Mouse (Mus musculus): ENCODE data around the gene Tmem116.
A peak's percentile ranks its signal among the peaks of the same experiment; 100 is the strongest.

Tmem116 gene

DNA sequence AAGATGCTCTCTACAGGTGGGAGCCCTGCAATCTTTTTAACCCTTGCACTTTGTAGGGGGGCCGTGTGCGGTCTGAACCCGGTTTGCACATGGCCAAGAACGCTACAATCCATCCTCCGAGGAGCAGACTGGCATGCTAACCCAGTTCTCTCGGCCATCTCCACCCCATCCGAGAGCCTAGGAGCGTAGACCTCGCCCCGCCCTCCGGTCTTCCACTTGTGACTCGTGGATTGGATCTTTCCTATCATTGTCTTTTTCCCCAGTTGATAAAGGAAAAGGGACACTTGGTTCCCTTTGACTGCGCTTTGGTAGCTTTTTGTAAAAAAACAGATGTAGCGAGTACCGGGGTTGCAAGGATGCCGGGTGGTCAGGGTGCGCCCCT is at the start of gene Tmem116:
Tmem116 (plus strand) TSS at position 250 of the 382 bp plus-strand sequence.
- no peak for DNase-seq (ENCODE audit: low spot score in 2 of 2)

DNA sequence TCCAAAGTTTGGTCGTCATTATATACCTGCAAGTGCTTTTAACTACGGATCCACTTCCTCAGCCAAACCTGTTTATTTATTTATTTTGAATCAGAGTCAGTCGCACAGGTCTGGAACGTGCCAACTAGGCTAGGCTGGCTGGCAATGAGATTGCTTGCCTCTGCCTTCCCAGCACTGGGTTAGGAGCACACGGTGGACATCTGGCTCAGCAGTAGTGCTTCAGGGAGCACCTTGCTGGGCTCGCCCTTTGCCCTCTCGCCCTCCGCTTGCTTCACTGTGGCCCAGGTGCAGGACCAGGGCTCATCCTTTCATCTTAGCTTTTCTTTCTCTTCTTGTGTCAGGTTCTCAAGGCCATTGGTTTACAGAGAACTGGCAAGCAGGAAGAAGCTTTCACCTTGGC is 43.8 kb upstream of the Tmem116 start:
- DNase-seq (ENCODE audit: low spot score in 2 of 2): no peak

DNA sequence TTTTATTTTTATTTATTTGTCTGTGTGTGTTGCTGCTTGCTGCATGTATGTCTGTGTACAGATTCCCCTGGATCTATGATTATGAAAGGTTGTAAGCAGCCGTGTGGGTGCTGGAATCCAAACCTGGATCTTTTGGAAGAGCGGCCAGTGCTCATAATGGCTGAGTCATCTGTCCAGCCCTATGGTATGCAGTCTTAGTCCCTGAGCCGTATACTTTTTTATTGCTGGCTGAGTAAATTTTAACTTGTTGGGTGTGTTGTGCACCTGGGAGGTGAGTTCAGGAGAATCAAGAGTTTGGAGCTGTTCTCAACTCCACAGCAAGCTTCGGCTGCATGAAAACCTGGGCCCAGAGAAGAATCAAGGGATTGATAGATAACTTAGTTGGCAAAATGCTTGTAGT is 40.7 kb upstream of the Tmem116 start:
- DNase-seq (ENCODE audit: low spot score in 2 of 2): no peak

DNA sequence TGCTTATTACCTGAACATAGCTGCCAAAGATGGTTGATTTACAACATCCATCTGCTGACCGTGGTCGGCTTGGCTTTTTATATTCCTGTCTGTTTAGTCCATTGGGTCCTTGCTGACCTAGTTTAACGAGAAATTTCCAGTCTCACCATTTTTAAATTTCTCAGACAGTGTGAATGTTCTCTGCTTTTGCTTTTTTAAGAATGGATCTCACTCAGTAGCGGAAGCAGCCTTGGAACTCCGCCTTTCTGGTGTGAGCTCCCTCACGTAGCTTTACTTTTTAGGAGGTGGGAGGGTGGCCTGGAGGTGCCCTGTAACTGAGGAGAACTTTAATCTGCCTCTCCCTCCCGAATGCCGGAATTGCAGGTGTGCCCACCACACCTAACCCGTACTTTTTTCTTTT is 31.0 kb upstream of the Tmem116 start:
- no peak for DNase-seq (ENCODE audit: low spot score in 2 of 2)

DNA sequence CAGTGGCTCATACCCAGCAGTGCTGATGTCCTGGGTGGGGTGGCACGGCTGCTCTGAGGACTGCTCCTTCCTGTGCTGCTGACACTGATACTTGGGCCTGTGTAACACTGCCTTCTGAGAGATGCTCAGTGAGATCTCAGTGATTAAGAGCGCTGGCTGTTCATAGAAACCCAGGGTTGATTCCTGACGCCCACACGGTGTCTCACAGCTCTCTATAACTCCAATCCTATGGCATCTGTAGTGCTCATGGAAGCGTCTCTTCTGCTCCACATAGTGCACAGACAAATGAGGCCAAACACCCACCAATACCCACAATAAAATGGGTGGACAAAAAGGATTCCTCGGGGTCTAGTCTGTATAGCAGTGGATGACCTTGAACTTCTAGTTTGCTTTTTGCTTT is 28.9 kb upstream of the Tmem116 start:
- no peak for DNase-seq (ENCODE audit: low spot score in 2 of 2)

DNA sequence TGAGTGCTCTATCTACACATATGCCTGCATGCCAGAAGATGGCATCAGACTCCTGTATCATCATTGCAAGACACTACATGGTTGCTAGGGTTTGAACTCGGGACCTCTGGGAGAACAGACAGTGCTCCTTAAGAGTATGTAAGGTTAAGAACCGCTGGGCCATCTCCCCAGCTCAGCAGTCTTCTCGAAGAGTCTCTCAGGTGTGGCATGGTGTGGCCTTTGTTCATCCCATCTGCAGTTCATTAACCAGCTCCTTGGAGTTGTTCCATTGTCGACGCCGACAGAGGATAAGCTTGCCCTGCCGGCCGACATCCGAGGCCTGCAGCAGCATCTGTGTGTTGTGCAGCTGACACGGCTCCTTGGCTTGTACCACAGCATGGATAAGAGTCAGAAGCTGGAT is 28.4 kb upstream of the Tmem116 start:
- no peak for DNase-seq (ENCODE audit: low spot score in 2 of 2)

DNA sequence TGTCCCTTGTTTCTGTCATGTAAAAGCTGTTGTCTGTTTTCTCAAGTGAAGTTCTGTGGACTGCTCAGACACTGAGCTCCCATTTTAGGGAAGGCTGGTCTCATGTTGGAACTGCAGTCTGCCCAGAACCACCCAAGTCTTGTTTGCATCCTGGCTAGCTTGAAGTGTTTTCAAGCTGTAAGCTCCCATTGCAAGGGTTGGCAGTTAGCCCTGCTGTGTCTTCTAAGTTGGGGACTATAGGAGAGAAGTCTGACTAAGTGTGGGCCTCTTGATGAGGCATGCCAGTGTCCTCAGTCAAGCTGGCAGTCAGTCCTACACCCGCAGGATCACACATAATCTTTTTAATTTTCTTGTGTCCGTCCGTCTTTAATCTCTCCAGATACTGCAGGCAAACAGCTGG is 22.7 kb upstream of the Tmem116 start:
- DNase-seq (ENCODE audit: low spot score in 2 of 2): no peak

DNA sequence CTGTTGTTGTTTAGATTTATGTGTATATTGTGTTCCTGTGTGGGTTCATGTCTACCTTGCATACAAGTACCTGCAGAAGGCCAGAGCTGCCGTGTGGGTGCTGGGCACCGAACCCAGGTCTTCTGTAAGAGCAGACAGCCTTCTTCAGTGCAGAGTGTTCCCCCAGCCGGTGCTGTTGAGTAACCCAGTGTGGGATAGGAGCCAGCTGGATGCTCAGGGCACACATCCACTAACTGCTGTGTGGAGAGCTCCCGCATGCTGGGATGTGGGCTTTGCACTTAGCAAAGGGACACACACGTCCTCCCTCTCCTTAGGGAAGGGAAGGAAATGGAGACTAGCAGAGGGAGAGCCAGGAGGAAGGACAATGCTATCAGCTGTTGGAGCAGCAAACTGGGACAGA is 13.6 kb upstream of the Tmem116 start:
- no peak for DNase-seq (ENCODE audit: low spot score in 2 of 2)

DNA sequence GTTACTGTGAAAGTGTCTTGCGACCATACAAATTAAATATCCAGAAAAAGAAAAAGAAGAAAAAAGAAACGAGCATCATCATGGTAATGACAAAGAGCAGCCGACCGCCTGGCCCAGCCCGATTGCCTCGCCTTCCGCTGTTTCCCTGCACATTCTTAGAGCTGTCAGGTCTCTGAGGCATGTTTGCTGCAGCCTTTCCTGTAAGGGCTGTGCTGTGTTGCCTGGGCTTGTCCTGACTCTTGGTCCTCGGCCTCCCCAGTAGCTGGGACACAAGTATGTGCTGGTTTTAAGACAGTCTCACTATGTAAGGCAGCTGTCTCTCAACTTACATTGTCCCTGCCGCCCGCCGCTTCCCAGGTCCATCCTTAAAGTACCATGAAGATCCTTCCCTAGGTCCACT is 12.9 kb upstream of the Tmem116 start:
- DNase-seq (ENCODE audit: low spot score in 2 of 2): no peak

DNA sequence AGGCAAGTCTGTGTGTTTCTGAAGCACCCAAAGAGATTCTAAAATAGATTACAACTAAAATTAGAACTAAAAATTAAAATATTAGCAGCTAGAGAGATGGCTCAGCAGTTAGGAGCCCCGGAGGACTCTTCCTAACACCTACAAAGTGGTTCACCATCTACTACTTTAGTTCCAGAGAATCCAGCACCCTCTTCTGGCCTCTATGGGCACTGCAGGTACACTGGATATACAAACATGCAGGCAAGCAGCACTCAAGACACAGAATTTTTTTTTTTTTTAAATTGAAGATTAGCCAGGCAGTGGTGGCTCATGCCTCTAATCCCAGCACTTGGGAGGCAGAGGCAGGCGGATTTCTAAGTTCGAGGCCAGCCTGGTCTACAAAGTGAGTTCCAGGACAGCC is 8.1 kb upstream of the Tmem116 start:
- DNase-seq (ENCODE audit: low spot score in 2 of 2): peak in 1 of 2 experiments; percentile 52

DNA sequence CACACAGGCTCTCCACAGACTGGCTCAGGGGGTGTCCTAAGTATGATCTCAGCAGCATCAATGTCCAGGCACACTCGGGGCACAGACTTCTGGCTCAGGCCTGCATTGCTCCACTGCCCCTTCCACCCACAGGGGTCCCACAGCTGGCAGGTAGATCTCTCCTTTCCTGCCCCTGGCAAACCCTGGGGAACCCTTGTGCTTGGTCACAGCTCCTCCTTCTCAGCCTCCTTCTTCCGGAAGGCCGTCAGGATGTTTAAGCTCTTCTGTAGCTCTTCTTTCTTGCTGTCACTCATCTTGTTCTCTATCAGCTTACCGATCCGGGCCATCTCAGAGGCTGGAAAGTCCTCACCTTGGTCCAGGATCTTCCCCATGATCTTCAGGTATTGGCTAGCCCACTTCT is 6.8 kb upstream of the Tmem116 start:
- no peak for DNase-seq (ENCODE audit: low spot score in 2 of 2)

DNA sequence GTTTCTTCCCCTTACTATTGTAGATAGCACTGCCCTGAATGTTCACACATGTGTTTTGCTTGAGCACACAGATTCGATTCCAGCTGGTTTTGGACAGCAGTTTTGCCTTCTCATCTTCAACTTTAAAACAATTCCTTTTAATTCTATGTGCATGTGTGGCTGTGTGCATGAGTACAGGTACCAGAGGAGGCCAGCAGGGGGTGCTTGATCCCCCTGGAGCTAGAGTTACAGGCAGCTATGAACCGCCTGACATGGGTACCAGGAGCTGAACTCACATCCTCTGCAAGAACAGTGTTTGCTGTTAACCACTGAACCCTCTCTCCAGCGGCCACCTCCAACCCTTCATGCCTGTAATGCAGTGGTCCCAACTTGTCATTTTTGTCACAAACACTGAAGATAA is 3.2 kb upstream of the Tmem116 start:
- DNase-seq (ENCODE audit: low spot score in 2 of 2): no peak

DNA sequence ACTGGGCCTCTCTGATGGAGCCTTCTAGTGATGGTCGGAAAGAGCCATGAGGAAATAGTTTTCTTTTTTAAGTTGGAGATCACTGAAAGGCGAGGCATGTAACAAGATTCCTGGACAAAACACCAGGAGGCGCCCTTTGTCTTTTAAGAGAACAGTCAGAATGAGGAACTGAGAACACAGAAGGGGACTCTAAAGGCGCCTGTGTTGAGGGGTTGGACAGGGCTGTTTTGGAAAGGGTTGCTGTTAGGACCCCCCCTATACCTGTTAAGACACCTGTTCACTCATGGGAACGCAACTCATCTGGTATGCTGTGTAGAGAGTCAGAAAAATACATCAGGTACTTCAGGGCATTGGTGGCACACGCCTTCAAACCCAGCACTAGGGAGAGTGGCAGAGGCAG is 1.7 kb upstream of the Tmem116 start:
- no peak for DNase-seq (ENCODE audit: low spot score in 2 of 2)

DNA sequence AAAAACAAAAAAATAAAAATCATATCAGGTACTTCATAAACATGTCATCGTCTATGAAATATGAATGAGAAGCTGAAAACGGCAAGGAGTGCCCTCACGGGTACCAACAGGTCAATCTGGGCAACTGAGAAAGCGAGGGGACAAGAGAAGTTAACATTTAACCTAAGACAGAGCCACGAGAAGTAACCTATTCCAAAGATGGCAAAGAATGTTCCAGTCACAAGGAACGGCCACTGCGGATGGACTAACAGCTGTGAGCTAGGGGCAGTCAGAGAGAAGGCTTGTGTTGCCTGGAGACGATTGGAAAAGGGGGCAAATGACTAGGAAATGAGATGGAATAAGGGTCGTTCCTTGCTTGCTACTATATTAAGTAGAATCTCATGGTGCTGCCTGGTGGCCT is 1.2 kb upstream of the Tmem116 start:
- DNase-seq (ENCODE audit: low spot score in 2 of 2): no peak

DNA sequence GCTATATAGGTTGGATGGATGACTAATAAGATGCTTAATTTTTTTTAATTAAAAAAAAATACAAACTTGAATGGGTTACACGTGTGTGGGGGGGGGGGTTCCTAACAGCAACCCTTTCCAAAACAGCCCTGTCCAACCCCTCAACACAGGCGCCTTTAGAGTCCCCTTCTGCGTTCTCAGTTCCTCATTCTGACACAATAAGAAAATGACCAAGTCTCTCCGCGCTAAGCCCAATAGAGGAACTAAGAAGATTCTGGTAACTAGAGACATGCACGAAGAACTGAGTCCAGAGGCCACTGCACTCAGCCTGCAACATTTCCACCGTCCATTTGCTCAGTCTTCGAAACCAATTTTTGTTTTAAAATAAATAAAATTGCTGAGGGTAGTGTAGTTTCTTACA is 490 bp upstream of the Tmem116 start:
- DNase-seq (ENCODE audit: low spot score in 2 of 2): no peak

DNA sequence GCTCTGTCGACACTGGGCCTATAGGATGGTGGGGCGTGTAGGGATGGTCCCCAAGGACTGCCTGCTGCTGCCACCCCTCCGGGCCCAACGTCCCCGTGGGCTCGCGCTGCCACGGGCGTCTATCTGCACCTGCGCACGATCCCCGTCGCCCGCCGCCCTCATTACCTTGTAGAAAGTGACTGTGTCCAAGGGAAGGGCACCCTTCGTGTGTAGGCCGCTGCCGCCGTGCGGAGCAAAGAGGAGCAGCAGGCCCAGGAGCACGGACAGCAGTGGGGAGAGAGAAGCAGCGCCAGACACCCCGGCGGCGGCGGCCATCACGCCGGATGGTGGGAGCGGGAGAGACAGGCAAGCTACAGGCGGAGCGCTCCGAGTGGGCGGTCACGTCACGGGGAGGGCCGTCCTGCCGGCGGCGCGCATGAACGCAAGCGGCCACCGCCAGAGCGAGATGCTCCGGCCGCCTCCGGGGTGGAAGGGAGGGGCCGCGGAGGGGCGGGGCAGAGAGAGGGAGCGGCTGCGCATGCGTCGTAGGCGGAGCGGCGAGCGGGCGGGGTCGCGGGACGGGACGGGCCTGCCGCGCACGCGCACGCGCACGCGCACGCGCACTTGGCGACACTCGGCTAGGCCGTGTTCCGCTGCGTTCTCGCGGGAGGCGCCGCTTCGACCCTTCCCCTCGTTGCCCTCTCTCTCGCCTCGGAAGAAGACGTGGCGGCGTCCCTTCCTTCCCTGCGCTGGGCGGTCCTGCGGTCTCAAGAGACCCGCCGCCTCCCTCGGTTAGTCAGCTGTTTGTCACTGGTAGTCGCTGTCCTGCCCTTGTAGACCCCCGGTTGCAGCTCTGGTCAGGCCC is 555 bp downstream of the Tmem116 start, which contains the start of gene Erp29:
Erp29 (minus strand) TSS at position 481 of the 844 bp plus-strand sequence.
- DNase-seq (ENCODE audit: low spot score in 2 of 2): peak; percentile 96 to 97

DNA sequence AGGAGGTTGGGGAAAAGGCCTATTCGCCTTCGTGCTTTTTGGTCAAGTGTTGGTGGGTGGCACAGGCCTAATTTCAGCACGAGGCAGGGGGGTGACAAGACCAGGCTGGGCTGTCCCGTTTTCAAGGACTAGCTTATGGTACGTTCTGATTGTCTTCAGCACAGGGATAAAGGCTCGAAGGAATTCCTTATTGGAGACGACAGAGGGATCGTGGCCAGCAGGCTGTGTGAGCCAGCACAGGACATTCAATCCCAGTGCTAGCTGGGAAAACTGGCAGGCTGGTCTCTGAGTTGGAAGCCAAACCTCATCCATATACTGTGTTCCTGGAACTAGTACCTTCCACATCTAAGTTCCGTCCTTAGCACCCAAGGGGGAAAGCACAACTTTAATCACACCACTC is 1.2 kb downstream of the Tmem116 start:
- DNase-seq (ENCODE audit: low spot score in 2 of 2): no peak

DNA sequence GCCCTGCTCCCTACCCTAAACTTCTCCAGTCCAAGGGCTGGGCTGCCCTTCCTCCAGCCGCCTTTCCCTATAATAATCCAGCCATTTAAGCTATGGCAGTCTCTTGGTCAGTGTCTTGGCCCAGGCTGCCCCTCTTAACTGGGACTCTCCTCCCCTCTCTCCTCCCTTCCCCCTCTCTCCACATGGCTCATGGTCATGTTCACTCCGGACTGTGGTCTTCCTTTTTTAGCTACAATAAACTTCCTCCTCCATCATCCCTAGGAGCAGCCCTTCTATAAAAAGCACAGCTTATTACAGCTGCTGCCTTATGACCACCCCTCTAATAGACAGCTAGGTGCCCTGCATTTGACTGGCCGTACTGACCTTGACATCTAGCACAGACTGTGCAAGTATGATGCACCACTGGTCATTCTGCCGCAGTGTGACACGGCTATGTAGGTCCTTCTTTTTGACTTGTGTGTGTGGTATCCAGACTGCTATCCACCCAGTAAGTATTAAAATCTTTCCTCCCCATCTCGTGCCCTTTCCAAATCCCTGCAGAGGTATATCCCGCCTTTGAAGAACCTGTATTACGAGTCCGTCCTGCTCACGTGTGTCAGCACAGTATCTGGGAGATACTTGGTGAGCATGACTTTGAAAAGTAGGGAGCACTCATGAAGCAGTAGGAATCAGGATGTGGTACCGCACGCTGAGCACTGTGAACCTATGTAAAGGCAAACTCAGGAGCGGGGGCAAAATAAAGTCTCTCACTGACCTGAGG is 2.2 kb downstream of the Tmem116 start:
- no peak for DNase-seq (ENCODE audit: low spot score in 2 of 2)

DNA sequence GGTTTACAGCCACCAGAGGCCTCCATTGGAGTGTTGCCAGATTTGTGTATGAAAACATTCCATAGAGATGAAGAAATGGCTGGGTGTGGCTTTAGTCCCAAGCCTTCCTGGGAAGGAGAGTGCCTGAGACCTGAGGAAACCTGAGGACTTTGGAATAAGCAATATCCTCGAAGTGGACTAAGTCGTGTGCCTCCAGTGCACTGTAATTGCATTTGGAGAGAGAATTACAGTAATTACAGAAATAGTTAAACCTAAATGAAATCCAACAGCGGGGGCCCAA is 2.8 kb downstream of the Tmem116 start:
- DNase-seq (ENCODE audit: low spot score in 2 of 2): no peak

DNA sequence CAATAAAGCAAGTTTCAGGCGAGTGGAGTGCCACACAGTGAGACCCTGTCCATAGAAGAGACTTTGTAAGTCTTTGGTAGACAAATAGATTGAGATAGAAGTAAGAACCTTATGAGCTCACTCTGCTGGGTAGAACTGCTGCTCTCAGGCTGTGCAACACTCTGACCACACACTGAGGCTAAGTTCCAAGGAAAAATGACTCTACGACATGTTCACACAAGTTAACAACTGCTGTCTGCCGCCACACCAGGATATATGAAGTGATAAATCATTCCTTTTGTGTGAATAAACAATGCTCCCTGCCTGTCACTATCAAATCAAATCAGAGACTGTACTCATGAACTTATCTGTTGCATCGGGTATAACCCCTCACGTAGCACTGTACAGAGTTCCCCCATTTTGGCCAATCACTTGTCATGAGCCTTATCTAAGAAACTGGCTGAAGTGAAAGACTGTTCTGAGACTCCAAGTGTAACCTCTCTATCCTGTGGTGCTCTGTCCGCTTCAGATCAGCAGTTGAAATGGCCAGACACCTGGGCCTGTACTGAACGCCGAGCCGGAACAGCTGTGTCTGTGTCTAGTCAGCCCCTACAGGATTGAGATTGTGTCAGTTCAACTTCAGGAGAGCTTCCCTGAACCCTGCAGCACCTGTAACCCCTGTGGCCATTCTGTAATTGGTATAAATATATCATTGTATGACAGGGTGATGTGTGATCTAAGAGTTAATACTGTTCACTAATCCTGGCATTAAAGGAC is 4.0 kb downstream of the Tmem116 start:
- no peak for DNase-seq (ENCODE audit: low spot score in 2 of 2)

DNA sequence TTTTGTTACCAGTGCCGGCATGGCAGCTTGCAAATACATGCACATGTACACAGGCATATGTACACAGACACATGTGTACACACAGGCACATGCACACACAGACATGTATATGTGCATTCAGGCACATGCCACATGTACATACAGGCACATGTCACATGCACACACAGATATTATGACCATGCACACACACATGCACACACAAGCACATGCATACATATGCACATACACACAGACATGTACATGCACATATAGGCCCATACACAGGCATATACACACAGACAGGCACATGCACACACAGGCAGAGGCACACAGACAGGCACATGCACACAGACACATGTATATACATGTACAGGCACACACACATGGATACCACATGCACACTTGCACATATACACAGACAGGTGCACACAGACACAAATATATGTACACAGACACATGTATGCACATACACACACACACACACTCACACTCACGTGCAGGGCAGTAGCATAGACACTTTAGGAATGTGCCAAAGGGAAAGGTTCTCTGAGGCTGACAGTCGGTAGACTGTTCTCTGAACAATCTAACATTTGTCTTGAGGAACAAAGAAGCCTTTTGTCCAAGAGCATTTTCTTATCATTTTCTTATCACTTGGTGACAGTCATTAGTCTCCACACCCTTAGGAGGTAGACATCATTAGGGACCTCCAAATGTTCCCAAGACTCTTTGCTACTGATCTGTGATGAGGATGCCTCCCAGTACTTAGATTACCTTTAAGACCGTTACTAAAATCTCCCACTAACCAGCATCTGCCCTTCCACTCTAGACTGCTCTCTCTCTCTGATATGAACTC is 9.9 kb downstream of the Tmem116 start:
- no peak for DNase-seq (ENCODE audit: low spot score in 2 of 2)

DNA sequence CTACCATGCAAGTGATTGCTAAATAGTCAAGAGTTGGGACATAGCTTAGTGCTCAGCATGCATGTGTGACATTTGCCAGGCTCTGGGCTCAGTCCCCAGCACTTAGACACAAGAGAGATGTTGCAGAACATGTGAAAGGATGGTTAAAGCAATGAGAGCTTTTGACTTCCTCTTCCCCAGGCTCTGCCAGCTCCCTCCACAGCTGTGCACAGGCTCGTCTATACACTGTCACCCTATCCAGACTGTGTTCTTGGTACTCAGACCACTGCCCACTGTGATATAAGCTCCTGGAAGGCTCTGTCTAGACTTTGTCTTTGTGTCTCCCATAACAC is 10.4 kb downstream of the Tmem116 start:
- DNase-seq (ENCODE audit: low spot score in 2 of 2): no peak

Measured in frontal cortex, postnatal 14 days (tissue).